Mouse (Mus musculus): ENCODE results near the gene Crhr2.

Crhr2 gene

DNA sequence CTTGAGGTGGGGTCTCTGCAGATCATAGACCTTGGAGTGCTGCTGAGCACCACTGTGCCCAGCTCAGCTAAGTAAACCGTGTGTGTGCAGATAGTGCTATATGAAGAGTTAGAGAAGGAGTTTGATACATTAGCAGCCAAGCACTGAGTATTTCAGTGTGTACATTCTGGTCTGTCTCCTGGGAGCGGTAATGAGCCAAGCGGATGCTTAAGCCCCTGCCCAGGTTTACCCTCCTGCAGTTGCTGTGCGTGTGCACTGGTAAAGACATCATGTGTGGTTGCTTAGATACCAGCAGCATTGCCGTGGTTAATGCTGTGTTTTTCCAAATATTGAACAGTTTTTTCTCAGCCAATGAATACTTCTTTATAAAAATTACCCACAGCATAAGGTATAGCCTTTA lies 88.3 kb downstream of the Crhr2 start:
- DNase-seq (ENCODE audit: low spot score) = no peak

DNA sequence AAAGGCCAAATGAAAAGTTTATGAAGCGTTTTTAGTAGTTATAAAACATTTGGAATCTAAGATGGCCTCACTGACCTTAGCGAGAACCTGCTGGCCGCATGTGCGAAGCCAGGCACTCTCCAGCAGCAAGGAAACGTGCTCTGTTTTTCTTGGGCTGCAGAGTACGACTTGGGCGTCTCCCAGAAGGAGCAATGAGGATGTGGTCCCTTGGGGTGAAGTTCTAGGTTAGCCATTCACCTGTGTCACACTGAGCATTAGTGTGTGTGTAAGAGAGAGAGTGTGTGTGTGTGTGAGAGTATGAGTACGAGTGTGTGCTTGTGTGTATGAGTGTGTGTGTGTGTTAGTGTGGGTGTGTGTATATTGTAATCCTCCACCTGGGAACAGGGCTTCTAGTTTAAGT lies 89.6 kb downstream of the Crhr2 start:
- DNase-seq (ENCODE audit: low spot score) = no peak

All from urinary bladder, postnatal 14 days (tissue).